Mouse (Mus musculus): ENCODE measurements at regions not wholly inside any gene's neighbourhood (a gene's known extent, or its start where the extent isn't known, plus 50 kb on each side); places are given as distances from the start of the nearest gene placed in this dataset.

GRCm38 (mm10) chr17:50451606-50452005 is 57.6 kb upstream of the Plcl2 start:
- no peak for TF ChIP-seq CTCF (IDR thresholded peaks at IDR 0.05; ENCODE audit: low read depth)
- ATAC-seq (no peak), DNase-seq (no peak)
- 79% methylated on average over 3 of the region's 3 CpGs for WGBS
- Histone ChIP-seq H3K9ac (no peak overlapping the region), H3K36me3 (ENCODE audit: insufficient read depth) (no peaks in the 10 kb centered on the region), H3K4me1 (ENCODE audit: insufficient read depth) (no peaks in the 10 kb centered on the region), H3K4me3 (ENCODE audit: low read depth, low read length) (no peak overlapping the region), H3K4me2 (ENCODE audit: low read depth) (no peak overlapping the region), H3K9me3 (ENCODE audit: low read length) (no peaks in the 10 kb centered on the region), H3K27ac (ENCODE audit: low read depth, low read length) (no peak overlapping the region), H3K27me3 (ENCODE audit: insufficient read depth, low read length) (no peaks in the 10 kb centered on the region)

GRCm38 (mm10) chr17:50453524-50453923 is 55.7 kb upstream of the Plcl2 start:
- no peak overlapping the region for H3K9ac ChIP-seq
- H3K36me3 ChIP-seq (ENCODE audit: insufficient read depth) = no peaks in the 10 kb centered on the region
- no peak overlapping the region for H3K27ac ChIP-seq (ENCODE audit: low read depth, low read length)
- H3K4me2 ChIP-seq (ENCODE audit: low read depth) = no peak overlapping the region
- H3K4me1 ChIP-seq (ENCODE audit: insufficient read depth) = no peaks in the 10 kb centered on the region
- no peaks in the 10 kb centered on the region for H3K9me3 ChIP-seq (ENCODE audit: low read length)
- DNase-seq (no peak), ATAC-seq (no peak)
- no peak overlapping the region for H3K4me3 ChIP-seq (ENCODE audit: low read depth, low read length)
- TF ChIP-seq CTCF (IDR thresholded peaks at IDR 0.05; ENCODE audit: low read depth) = no peak
- H3K27me3 ChIP-seq (ENCODE audit: insufficient read depth, low read length) = no peaks in the 10 kb centered on the region

- H3K4me1 ChIP-seq (ENCODE audit: insufficient read depth) = no peaks in the 10 kb centered on the region
- H3K4me3 ChIP-seq (ENCODE audit: low read depth, low read length) = no peak overlapping the region
- no peaks in the 10 kb centered on the region for H3K27me3 ChIP-seq (ENCODE audit: insufficient read depth, low read length)
- no peaks in the 10 kb centered on the region for H3K36me3 ChIP-seq (ENCODE audit: insufficient read depth)
- no peak for TF ChIP-seq CTCF (IDR thresholded peaks at IDR 0.05; ENCODE audit: low read depth)
- no peak overlapping the region for H3K9ac ChIP-seq
- DNase-seq (no peak), ATAC-seq (no peak)
- WGBS = 77% methylated on average over 5 of the region's 5 CpGs
- H3K9me3 ChIP-seq (ENCODE audit: low read length) = no peaks in the 10 kb centered on the region
- H3K4me2 ChIP-seq (ENCODE audit: low read depth) = no peak overlapping the region
- H3K27ac ChIP-seq (ENCODE audit: low read depth, low read length) = no peak overlapping the region
Measured at GRCm38 (mm10) chr17:50453956-50454355, 55.2 kb upstream of the Plcl2 start.

GRCm38 (mm10) chr17:50454917-50455316 is 54.3 kb upstream of the Plcl2 start:
- H3K9me3 ChIP-seq (ENCODE audit: low read length) = no peaks in the 10 kb centered on the region
- H3K4me1 ChIP-seq (ENCODE audit: insufficient read depth) = no peaks in the 10 kb centered on the region
- TF ChIP-seq CTCF (IDR thresholded peaks at IDR 0.05; ENCODE audit: low read depth) = no peak
- H3K27me3 ChIP-seq (ENCODE audit: insufficient read depth, low read length) = no peaks in the 10 kb centered on the region
- WGBS = 86% methylated on average over 5 of the region's 5 CpGs
- ATAC-seq (no peak), DNase-seq (no peak)
- no peaks in the 10 kb centered on the region for H3K36me3 ChIP-seq (ENCODE audit: insufficient read depth)
- no peak overlapping the region for H3K4me2 ChIP-seq (ENCODE audit: low read depth)
- H3K9ac ChIP-seq = no peak overlapping the region
- H3K27ac ChIP-seq (ENCODE audit: low read depth, low read length) = no peak overlapping the region
- no peak overlapping the region for H3K4me3 ChIP-seq (ENCODE audit: low read depth, low read length)

- Histone ChIP-seq H3K36me3 (ENCODE audit: insufficient read depth) (no peaks in the 10 kb centered on the region), H3K4me1 (ENCODE audit: insufficient read depth) (no peaks in the 10 kb centered on the region), H3K27me3 (ENCODE audit: insufficient read depth, low read length) (no peaks in the 10 kb centered on the region), H3K27ac (ENCODE audit: low read depth, low read length) (no peak overlapping the region), H3K9me3 (ENCODE audit: low read length) (no peaks in the 10 kb centered on the region), H3K9ac (no peak overlapping the region), H3K4me3 (ENCODE audit: low read depth, low read length) (no peak overlapping the region), H3K4me2 (ENCODE audit: low read depth) (no peak overlapping the region)
- TF ChIP-seq CTCF (IDR thresholded peaks at IDR 0.05; ENCODE audit: low read depth) = no peak
- DNase-seq (no peak), ATAC-seq (no peak)
- WGBS = 87% methylated on average over 10 of the region's 10 CpGs
Measured at GRCm38 (mm10) chr17:50455719-50456118, 53.5 kb upstream of the Plcl2 start.

GRCm38 (mm10) chr17:50457053-50457697 is 52.0 kb upstream of the Plcl2 start:
- Histone ChIP-seq H3K27me3 (ENCODE audit: insufficient read depth, low read length) (no peaks in the 10 kb centered on the region), H3K4me3 (ENCODE audit: low read depth, low read length) (no peak overlapping the region), H3K9me3 (ENCODE audit: low read length) (no peaks in the 10 kb centered on the region), H3K27ac (ENCODE audit: low read depth, low read length) (no peak overlapping the region), H3K4me1 (ENCODE audit: insufficient read depth) (no peaks in the 10 kb centered on the region), H3K4me2 (ENCODE audit: low read depth) (no peak overlapping the region), H3K9ac (no peak overlapping the region), H3K36me3 (ENCODE audit: insufficient read depth) (no peaks in the 10 kb centered on the region)
- 93% methylated on average over 6 of the region's 6 CpGs for WGBS
- ATAC-seq (no peak), DNase-seq (no peak)
- TF ChIP-seq CTCF (IDR thresholded peaks at IDR 0.05; ENCODE audit: low read depth) = no peak

GRCm38 (mm10) chr17:50458232-50458631 is 51.0 kb upstream of the Plcl2 start:
- Histone ChIP-seq H3K27ac (ENCODE audit: low read depth, low read length) (no peak overlapping the region), H3K9ac (no peak overlapping the region), H3K4me1 (ENCODE audit: insufficient read depth) (no peaks in the 10 kb centered on the region), H3K27me3 (ENCODE audit: insufficient read depth, low read length) (no peaks in the 10 kb centered on the region), H3K4me2 (ENCODE audit: low read depth) (no peak overlapping the region), H3K9me3 (ENCODE audit: low read length) (no peaks in the 10 kb centered on the region), H3K36me3 (ENCODE audit: insufficient read depth) (no peaks in the 10 kb centered on the region), H3K4me3 (ENCODE audit: low read depth, low read length) (no peak overlapping the region)
- TF ChIP-seq CTCF (IDR thresholded peaks at IDR 0.05; ENCODE audit: low read depth) = no peak
- ATAC-seq (no peak), DNase-seq (no peak)
- WGBS = 84% methylated on average over 4 of the region's 4 CpGs
